14 mouse cellular contexts compared by ENCODE assay signal in the genomic region with DNA sequence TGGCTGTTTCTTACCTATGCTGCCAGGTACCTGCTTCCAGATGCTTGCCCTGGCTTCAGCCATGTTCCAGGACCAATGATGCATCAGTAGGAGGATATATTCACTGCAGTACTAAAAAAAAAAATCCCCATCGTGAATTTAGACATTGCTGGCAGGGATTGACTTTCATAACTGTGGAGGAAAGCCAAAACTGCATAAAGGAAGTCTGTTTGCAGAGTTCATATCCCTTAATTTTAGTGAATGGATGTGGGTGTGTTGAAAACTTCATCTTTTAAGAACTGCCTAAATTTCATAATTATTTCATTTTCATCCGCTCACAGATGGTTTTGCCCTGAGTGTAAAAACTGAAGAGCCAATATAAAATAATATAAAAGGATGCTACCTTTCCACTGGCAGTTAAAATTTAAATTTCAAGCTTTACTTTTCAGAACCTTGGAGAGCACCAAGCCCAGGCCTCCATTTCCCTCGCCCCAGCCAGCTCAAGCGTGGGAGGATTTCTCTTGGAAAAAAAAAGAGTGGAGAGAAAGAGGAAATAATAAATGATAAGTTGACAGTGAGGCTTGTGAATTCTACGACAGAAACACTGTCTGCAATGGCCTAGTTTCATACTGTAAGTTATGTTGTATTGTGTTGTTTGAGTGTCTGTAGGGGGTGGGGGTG. TPM values are rescaled to one million over a fixed set of nuclear protein-coding genes. Genes with fewer than 3 reads are reported as not detected.
DNase-seq lines count a peak whose midpoint lies in the region; ATAC-seq and TF ChIP-seq lines count a peak whose summit lies in the region.
"Had no signal": no experiment of that assay in that cellular context is flagged by ENCODE, and none has a peak within 500 bp of the region (broad histone marks: within the 10 kb centered on the region; RNA-seq: fewer than 3 reads in every experiment).

No protein-coding gene starts in this region.

- no peak overlapping the region for H3K4me2 ChIP-seq in heart, postnatal 0 days (ENCODE audit: low read depth, low read length)
- no peak overlapping the region for H3K4me2 ChIP-seq in midbrain, embryonic 14.5 days (ENCODE audit: low read length)
- H3K4me2 ChIP-seq: embryonic facial prominence, embryonic 13.5 days; heart, embryonic 13.5 days; lung, embryonic 15.5 days; neural tube, embryonic 15.5 days; stomach, embryonic 15.5 days had no signal

- no peaks in the 10 kb centered on the region for H3K9me3 ChIP-seq in heart, postnatal 0 days (replicated peaks; ENCODE audit: control insufficient read depth, low read length)
- H3K9me3 ChIP-seq in midbrain, embryonic 14.5 days (ENCODE audit: control insufficient read depth, low read length) = no peaks in the 10 kb centered on the region
- no peaks in the 10 kb centered on the region for H3K9me3 ChIP-seq in midbrain, embryonic 10.5 days (replicated peaks)
- H3K9me3 ChIP-seq: embryonic facial prominence, embryonic 13.5 days; heart, embryonic 13.5 days; lung, embryonic 15.5 days; neural tube, embryonic 15.5 days; stomach, embryonic 15.5 days had no signal

- TF ChIP-seq EP300 in heart, postnatal 0 days (IDR thresholded peaks at IDR 0.05; ENCODE audit: low read depth) = no peak

- no peak overlapping the region for H3K4me3 ChIP-seq in heart, postnatal 0 days (ENCODE audit: low read depth, low read length)
- H3K4me3 ChIP-seq in midbrain, embryonic 14.5 days (replicated peaks; ENCODE audit: low read depth, low read length) = no peak overlapping the region
- no peak overlapping the region for H3K4me3 ChIP-seq in midbrain, embryonic 10.5 days
- H3K4me3 ChIP-seq: embryonic facial prominence, embryonic 13.5 days; heart, embryonic 13.5 days; lung, embryonic 15.5 days; neural tube, embryonic 15.5 days; stomach, embryonic 15.5 days had no signal

- no peaks in the 10 kb centered on the region for H3K4me1 ChIP-seq in heart, postnatal 0 days (ENCODE audit: control insufficient read depth, insufficient read depth)
- H3K4me1 ChIP-seq in midbrain, embryonic 14.5 days (ENCODE audit: control insufficient read depth, insufficient read depth, low read length) = 0 out of 2 replicates have a peak, but pooled peaks cover 6% of the 10 kb centered on the region
- H3K4me1 ChIP-seq in midbrain, embryonic 10.5 days = peaks cover 20% of the 10 kb centered on the region
- H3K4me1 ChIP-seq: embryonic facial prominence, embryonic 13.5 days; heart, embryonic 13.5 days; lung, embryonic 15.5 days; stomach, embryonic 15.5 days had no signal

- intact Hi-C loops in heart, postnatal 25 days (cut with DNase I) = no loop called here

- ATAC-seq in heart, postnatal 0 days (ENCODE audit: insufficient read depth, low read depth) = no peak
- ATAC-seq in midbrain, embryonic 14.5 days (ENCODE audit: low FRiP score, low TSS enrichment) = no peak
- no peak for ATAC-seq in erythroblast, adult 5-6 weeks (replicated peaks; ENCODE audit: low FRiP score, poor library complexity, severe bottlenecking)
- no peak for ATAC-seq in monocyte, adult 5-6 weeks (replicated peaks; ENCODE audit: insufficient number of reproducible peaks, low FRiP score, low TSS enrichment, poor library complexity, severe bottlenecking)

- 13% methylated on average over 5 of the region's 5 CpGs for WGBS in heart, postnatal 0 days
- 37% methylated on average over 5 of the region's 5 CpGs for WGBS in midbrain, embryonic 14.5 days
- WGBS in midbrain, embryonic 10.5 days = 37% methylated on average over 5 of the region's 5 CpGs

- H3K27me3 ChIP-seq in heart, postnatal 0 days (ENCODE audit: control insufficient read depth, insufficient read depth, low read length) = no peaks in the 10 kb centered on the region
- H3K27me3 ChIP-seq in midbrain, embryonic 14.5 days (ENCODE audit: control insufficient read depth, insufficient read depth, low read length) = no peaks in the 10 kb centered on the region
- H3K27me3 ChIP-seq in midbrain, embryonic 10.5 days (ENCODE audit: low read depth, poor library complexity, severe bottlenecking) = no peaks in the 10 kb centered on the region
- H3K27me3 ChIP-seq: CH12.LX; embryonic facial prominence, embryonic 13.5 days; heart, embryonic 13.5 days; lung, embryonic 15.5 days; neural tube, embryonic 15.5 days; stomach, embryonic 15.5 days had no signal

- no peak for TF ChIP-seq CTCF in heart, postnatal 0 days (IDR thresholded peaks at IDR 0.05; ENCODE audit: low read depth)

- no peak overlapping the region for H3K27ac ChIP-seq in heart, postnatal 0 days (ENCODE audit: low read depth)
- H3K27ac ChIP-seq in midbrain, embryonic 14.5 days (replicated peaks; ENCODE audit: low read depth, low read length) = no peak overlapping the region
- no peak overlapping the region for H3K27ac ChIP-seq in midbrain, embryonic 10.5 days (replicated peaks)
- H3K27ac ChIP-seq: embryonic facial prominence, embryonic 13.5 days; heart, embryonic 13.5 days; lung, embryonic 15.5 days; neural tube, embryonic 15.5 days; stomach, embryonic 15.5 days had no signal

- DNase-seq in heart, postnatal 0 days (ENCODE audit: low spot score) = peak; percentile 37
- no peak for DNase-seq in heart, postnatal 25 days (ENCODE audit: low spot score)
- DNase-seq in midbrain, embryonic 14.5 days = peak; percentile 31
- DNase-seq in midbrain, embryonic 10.5 days (ENCODE audit: low spot score) = no peak
- DNase-seq in embryo, embryonic 10 days (ENCODE audit: low spot score) = peak; percentile 44
- DNase-seq in retina, embryonic 14.5 days (ENCODE audit: low spot score) = peak; percentile 55

- no peak overlapping the region for H3K9ac ChIP-seq in heart, postnatal 0 days (replicated peaks; ENCODE audit: low read depth, low read length)
- H3K9ac ChIP-seq in midbrain, embryonic 14.5 days (replicated peaks; ENCODE audit: low read length) = no peak overlapping the region
- H3K9ac ChIP-seq: embryonic facial prominence, embryonic 13.5 days; heart, embryonic 13.5 days; lung, embryonic 15.5 days; neural tube, embryonic 15.5 days; stomach, embryonic 15.5 days had no signal

- no peaks in the 10 kb centered on the region for H3K36me3 ChIP-seq in heart, postnatal 0 days (replicated peaks; ENCODE audit: control insufficient read depth, insufficient read depth, low read length)
- H3K36me3 ChIP-seq in midbrain, embryonic 14.5 days (ENCODE audit: control insufficient read depth, insufficient read depth, low read length) = no peaks in the 10 kb centered on the region
- H3K36me3 ChIP-seq in midbrain, embryonic 10.5 days = no peaks in the 10 kb centered on the region
- H3K36me3 ChIP-seq: embryonic facial prominence, embryonic 13.5 days; heart, embryonic 13.5 days; lung, embryonic 15.5 days; neural tube, embryonic 15.5 days; stomach, embryonic 15.5 days had no signal

RNA-seq across cellular contexts. Expression of a gene that starts 50.3 kb away (rescaled TPM):
- 9.9 and 14.9 TPM in 2 replicates for total RNA-seq in heart, postnatal 0 days (2014; rRNA removed; ENCODE audit: low replicate concordance)
- polyA plus RNA-seq in heart, postnatal 0 days (2015; fragmentation: Nextera tagmentation; extraction: Ambion mirVana) = 2.1 and 2.6 TPM in 2 replicates
- 10 to 100 TPM; 20.4 to 23.8 TPM for total RNA-seq in heart, postnatal 25 days (2021)
- polyA plus RNA-seq in midbrain, embryonic 14.5 days (2014; fragmentation: Nextera tagmentation; extraction: Ambion mirVana) = 27.3 and 33.7 TPM in 2 replicates
- 14.4 and 19.7 TPM in 2 replicates for polyA plus RNA-seq in midbrain, embryonic 10.5 days (2016; fragmentation: Nextera tagmentation; extraction: Ambion mirVana)
- 5.8 and 8.2 TPM in 2 replicates for total RNA-seq in erythroblast, adult 5-6 weeks (2015; ENCODE audit: low replicate concordance)
- total RNA-seq in erythroblast, adult 5-6 weeks (2017; ENCODE audit: low replicate concordance) = 14.9 and 18.2 TPM in 2 replicates
- total RNA-seq in monocyte, adult 5-6 weeks (2017) = 72.0 to 92.1 TPM (median 76.6 TPM) in 3 replicates

Comparison
In these comparisons a context has a peak if more than half of its experiments do, and no peak if none do; other contexts are left out.
1. DNase-seq: peak in heart, postnatal 0 days (single experiment), midbrain, embryonic 14.5 days (single experiment), embryo, embryonic 10 days (single experiment) and retina, embryonic 14.5 days (single experiment); none in heart, postnatal 25 days (single experiment) and midbrain, embryonic 10.5 days (single experiment).